Mouse (Mus musculus): ENCODE results near the gene S100a6. TPM values are rescaled to one million over a fixed set of nuclear protein-coding genes. Genes with fewer than 3 reads are reported as not detected.

S100a6 gene
- polyA plus RNA-seq, 1 experiment from 2014 or later = 18.3 TPM

DNA sequence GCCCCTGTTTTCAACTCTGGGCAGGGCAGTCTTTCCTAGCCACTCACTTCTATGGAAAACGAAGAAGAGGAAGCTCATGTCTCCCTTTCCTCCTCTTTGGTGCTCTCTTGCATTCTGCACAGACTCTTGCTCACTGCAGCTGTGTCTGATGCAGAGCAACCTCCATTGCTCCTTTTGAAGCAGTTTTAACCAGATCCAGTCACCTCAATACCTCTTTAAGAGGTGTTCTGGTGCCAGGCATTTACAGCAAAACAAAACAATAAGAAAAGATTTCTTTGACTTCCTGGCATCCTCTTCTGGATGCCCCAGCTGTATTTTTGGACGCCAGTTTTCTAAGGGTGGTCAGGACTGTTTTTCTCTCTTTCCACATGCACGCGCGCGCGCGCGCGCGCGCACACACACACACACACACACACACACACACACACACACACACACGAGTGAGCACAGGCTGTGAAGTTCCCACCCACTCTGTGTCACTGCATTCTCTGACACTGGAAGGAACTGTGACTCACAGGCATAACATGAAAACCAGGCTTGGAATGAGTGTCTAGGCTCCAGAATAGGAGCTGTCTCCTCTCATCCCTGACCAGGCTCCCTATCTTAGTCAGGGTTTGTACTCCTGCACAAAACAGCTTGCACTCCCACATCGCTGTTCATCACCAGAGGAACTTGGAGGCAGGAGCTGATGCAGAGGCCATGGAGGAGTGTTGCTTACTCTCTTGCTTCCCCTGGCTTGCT, 25.2 kb upstream of the S100a6 start:
- Histone ChIP-seq H3K27ac (no peak overlapping the region), H3K4me1 (replicated peaks) (0 out of 2 replicates have a peak, but pooled peaks cover 5% of the 10 kb centered on the region), H3K36me3 (no peaks in the 10 kb centered on the region), H3K9me3 (no peaks in the 10 kb centered on the region), H3K4me3 (no peak overlapping the region), H3K27me3 (ENCODE audit: insufficient read depth, poor library complexity, severe bottlenecking) (no peaks in the 10 kb centered on the region)
- WGBS = 94% methylated on average over 14 of the region's 14 CpGs
- DNase-seq (ENCODE audit: low spot score) = no peak

DNA sequence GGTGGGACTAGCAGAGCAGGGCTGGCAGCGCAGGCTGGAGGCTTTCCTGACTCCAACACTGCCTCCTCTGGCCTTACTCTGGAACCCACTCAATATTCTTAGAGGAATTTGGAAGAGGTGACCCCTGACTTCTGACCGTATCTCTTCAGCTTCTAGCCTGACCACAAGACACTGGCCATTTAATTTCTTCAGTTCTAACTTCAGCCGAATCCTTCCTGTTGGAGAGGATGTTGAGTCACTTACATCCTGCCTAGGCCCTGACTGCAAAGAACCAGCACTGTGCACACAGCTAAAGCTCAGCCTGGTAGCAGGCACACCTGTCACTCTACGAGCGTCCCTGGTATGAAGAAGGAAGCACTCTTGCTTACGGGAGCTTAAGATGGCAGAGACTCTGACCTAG, 23.3 kb upstream of the S100a6 start:
- Histone ChIP-seq H3K4me1 (replicated peaks) (0 out of 2 replicates have a peak, but pooled peaks cover 5% of the 10 kb centered on the region), H3K27me3 (ENCODE audit: insufficient read depth, poor library complexity, severe bottlenecking) (no peaks in the 10 kb centered on the region), H3K36me3 (no peaks in the 10 kb centered on the region), H3K9me3 (no peaks in the 10 kb centered on the region), H3K4me3 (no peak overlapping the region), H3K27ac (no peak overlapping the region)
- DNase-seq (ENCODE audit: low spot score) = no peak
- 87% methylated on average over 6 of the region's 6 CpGs for whole genome bisulfite sequencing

DNA sequence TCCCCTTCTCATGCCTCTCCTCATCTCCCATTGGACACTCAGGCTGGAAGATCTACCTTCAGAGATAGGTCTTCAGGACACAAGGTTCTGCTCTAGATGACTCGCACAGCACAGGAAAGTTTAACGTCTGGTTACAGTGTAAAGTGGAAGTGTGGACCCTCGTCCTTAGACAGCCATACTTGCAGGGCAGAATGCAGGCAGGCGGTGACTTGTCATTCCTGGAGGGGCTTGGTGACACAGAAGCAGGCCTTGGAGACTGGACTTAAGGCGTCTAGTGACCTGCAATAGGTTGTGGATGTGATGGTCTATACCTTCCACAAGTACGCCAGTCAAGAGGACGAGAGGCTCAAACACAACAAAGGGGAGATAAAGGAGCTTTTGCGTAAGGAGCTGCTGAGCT, 22.7 kb upstream of the S100a6 start, which contains the start of gene S100a2:
Gene S100a2, plus strand, starts transcription at position 301 of the 400 bp plus-strand sequence.
- 87% methylated on average over 8 of the region's 8 CpGs for WGBS

DNA sequence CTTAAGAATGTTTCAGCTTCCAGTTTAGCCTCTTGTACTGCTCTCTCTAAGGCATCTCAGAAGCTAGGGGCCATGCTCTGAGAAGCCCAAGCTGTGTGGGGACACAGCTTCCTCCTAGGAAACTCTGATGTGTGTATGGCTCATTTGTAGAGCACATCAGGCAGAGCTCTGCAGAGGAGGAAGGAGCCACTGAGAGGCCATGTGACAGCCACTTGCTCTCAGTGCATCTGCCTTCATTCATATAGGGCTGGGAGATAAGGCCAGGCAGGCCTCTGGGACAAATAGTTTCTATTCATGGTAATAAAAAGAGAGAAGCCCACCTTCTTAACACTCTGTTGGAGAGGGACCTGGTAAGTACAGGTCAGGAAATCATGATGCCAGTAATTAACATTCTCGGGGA, 18.2 kb upstream of the S100a6 start:
- H3K27me3 ChIP-seq (ENCODE audit: insufficient read depth, poor library complexity, severe bottlenecking) = no peaks in the 10 kb centered on the region
- 64% methylated on average over 1 of the region's 1 CpGs for WGBS

More for the DNA sequence above, 22.7 kb upstream of the S100a6 start, which contains the start of gene S100a2:
- H3K4me1 ChIP-seq (replicated peaks) = 0 out of 2 replicates have a peak, but pooled peaks cover 5% of the 10 kb centered on the region
- no peaks in the 10 kb centered on the region for H3K9me3 ChIP-seq
- no peaks in the 10 kb centered on the region for H3K36me3 ChIP-seq
- no peaks in the 10 kb centered on the region for H3K27me3 ChIP-seq (ENCODE audit: insufficient read depth, poor library complexity, severe bottlenecking)
- no peak for DNase-seq (ENCODE audit: low spot score)
- no peak within 1 kb of the TSS for H3K4me3 ChIP-seq
- no peak within 1 kb of the TSS for H3K27ac ChIP-seq

DNA sequence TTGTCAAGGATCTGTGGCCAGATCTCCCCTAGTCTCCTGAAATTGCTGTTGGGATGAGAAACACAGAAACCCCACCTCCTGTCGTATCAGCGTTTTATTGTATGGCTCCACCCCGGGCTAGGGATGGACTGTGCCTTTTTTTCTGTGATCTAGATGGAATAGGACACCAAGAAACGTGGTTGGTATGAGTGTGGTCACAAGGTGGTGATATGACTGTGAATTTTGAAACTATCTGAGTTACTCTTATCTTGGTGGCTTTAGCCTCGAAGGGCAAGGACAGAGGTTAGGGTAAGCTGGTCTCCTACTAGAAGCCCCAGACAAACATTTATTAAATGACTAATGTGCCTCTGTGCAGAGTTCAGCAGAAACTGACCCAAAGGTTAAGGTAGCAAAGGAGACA, 17.1 kb upstream of the S100a6 start:
- 83% methylated on average over 5 of the region's 5 CpGs for WGBS
- no peaks in the 10 kb centered on the region for H3K9me3 ChIP-seq
- no peaks in the 10 kb centered on the region for H3K36me3 ChIP-seq
- H3K4me1 ChIP-seq (replicated peaks) = peaks cover 4% of the 10 kb centered on the region; the same call in 1 of the 2 replicates
- DNase-seq (ENCODE audit: low spot score) = no peak
- no peaks in the 10 kb centered on the region for H3K27me3 ChIP-seq (ENCODE audit: insufficient read depth, poor library complexity, severe bottlenecking)
- no peak overlapping the region for H3K4me3 ChIP-seq
- no peak overlapping the region for H3K27ac ChIP-seq

More for the DNA sequence above, 18.2 kb upstream of the S100a6 start:
- Histone ChIP-seq H3K27ac (no peak overlapping the region), H3K4me3 (no peak overlapping the region), H3K4me1 (replicated peaks) (no peaks in the 10 kb centered on the region), H3K36me3 (no peaks in the 10 kb centered on the region), H3K9me3 (no peaks in the 10 kb centered on the region)
- DNase-seq (ENCODE audit: low spot score) = no peak

DNA sequence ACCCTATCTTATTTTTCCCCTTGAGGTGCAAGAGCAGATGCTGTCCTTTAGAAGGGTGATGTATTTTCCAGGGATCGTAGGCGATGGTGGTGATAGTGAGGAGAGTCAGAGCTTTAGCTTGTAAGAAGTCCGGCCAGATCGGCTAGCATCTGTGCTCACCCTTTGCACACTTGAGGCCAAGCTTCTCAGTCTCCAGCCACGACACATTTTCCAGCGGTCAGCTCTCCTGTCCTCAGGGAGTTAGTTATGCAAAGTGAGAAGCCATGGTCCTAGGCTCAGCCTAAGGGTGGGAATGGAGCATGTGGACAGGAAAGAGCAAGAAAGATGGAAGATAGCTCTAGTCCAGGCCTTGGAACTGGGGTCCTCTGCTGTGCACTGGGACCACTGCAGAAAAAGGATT, 15.9 kb upstream of the S100a6 start:
- Histone ChIP-seq H3K9me3 (no peaks in the 10 kb centered on the region), H3K36me3 (no peaks in the 10 kb centered on the region), H3K27me3 (ENCODE audit: insufficient read depth, poor library complexity, severe bottlenecking) (no peaks in the 10 kb centered on the region), H3K27ac (no peak overlapping the region), H3K4me3 (no peak overlapping the region), H3K4me1 (replicated peaks) (peaks cover 4% of the 10 kb centered on the region; the same call in 1 of the 2 replicates)
- 81% methylated on average over 6 of the region's 6 CpGs for WGBS
- DNase-seq (ENCODE audit: low spot score) = no peak

DNA sequence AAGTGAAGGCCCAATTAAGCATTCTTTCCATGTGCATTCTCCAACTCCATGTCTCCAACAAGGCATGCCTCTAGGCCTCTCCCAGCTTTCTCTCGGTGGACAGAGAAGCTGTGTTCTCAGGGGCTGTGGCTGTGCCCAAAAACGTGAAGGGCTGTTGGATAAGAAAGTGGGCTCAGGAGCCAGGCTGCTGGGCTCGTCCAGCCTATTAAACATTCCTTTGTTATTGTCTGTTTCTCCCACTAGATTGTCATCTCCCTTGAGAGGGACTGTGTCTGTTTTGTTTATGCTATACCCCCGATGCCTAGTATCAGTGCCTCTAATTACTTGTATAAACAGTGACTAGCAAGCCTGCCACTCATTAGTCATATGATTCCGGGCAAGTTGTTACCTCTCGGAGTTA, 14.9 kb upstream of the S100a6 start:
- no peak for DNase-seq (ENCODE audit: low spot score)
- Histone ChIP-seq H3K4me3 (no peak overlapping the region), H3K36me3 (no peaks in the 10 kb centered on the region), H3K4me1 (replicated peaks) (peaks cover 4% of the 10 kb centered on the region; the same call in 1 of the 2 replicates), H3K9me3 (no peaks in the 10 kb centered on the region), H3K27ac (no peak overlapping the region), H3K27me3 (ENCODE audit: insufficient read depth, poor library complexity, severe bottlenecking) (no peaks in the 10 kb centered on the region)
- 54% methylated on average over 6 of the region's 6 CpGs for WGBS

DNA sequence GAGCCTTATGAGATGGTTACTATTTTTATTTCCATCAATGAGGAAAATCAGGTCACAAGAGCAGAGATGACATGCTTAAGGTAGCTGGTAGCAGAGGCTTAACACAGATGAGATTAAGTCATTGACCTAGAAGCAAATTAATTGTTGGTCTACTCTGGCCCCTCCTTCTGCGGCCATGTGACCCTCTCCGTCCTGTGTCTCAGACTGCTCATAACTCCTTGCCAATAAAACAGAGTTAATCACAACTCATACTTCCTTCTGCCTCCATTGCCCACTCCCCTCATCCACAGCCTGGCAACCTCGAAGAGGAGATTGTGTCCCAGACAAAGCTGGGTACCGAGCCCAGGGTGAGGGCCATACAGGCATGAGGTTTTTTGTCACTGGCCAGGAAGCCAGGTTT, 14.5 kb upstream of the S100a6 start:
- DNase-seq (ENCODE audit: low spot score) = no peak
- H3K9me3 ChIP-seq = no peaks in the 10 kb centered on the region
- H3K4me3 ChIP-seq = no peak overlapping the region
- WGBS = 89% methylated on average over 4 of the region's 4 CpGs
- no peak overlapping the region for H3K27ac ChIP-seq
- peaks cover 4% of the 10 kb centered on the region; the same call in 1 of the 2 replicates for H3K4me1 ChIP-seq (replicated peaks)
- no peaks in the 10 kb centered on the region for H3K27me3 ChIP-seq (ENCODE audit: insufficient read depth, poor library complexity, severe bottlenecking)
- H3K36me3 ChIP-seq = no peaks in the 10 kb centered on the region

DNA sequence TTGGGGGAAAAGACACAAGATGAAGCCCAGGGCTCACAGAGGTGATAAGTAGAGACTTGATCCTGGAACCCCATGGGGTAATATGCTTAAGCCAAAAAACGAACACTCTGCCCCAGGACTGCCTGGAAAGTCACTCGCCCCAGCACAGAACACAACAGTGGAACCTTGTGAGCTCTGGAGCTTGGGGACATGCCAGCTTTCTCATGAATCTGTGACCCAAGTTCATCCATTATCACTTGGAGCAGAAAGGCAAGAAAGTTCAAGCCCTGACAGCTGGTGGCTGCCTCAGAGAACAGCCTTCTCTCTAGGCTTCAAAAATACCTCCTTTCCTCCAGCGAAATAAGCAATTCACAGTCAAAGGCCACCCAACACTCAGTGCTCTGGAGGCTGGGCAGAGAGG, 13.3 kb upstream of the S100a6 start:
- 80% methylated on average over 3 of the region's 3 CpGs for WGBS

DNA sequence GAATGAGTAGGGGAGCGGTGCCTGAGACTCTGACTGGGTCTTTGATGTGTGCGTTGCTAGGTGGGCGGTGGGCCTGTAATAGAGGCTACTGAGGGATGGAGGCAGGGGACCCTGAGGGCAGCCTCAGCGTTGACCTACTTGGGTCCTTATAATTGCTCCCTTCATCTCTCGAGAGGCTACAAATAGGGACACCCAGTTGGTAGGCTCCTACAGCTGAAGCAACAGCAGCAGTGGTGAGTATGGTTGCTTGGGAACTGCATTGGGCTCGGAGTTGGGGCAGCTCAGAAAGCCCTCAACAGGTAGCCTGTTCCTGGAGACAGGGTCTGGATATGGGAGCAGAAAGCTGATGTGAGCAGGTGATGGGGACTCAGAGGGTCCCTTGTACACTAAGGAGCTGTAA, 12.6 kb upstream of the S100a6 start:
- 79% methylated on average over 6 of the region's 6 CpGs for WGBS
- peak overlapping the region; percentile 16; the same call in 1 of the 2 replicates for H3K27ac ChIP-seq
- no peak for DNase-seq (ENCODE audit: low spot score)
- no peaks in the 10 kb centered on the region for H3K36me3 ChIP-seq
- no peaks in the 10 kb centered on the region for H3K27me3 ChIP-seq (ENCODE audit: insufficient read depth, poor library complexity, severe bottlenecking)
- H3K4me1 ChIP-seq (replicated peaks) = peaks cover 9% of the 10 kb centered on the region; the same call in 1 of the 2 replicates
- H3K4me3 ChIP-seq = no peak overlapping the region
- H3K9me3 ChIP-seq = no peaks in the 10 kb centered on the region

More for the DNA sequence above, 13.3 kb upstream of the S100a6 start:
- Histone ChIP-seq H3K27me3 (ENCODE audit: insufficient read depth, poor library complexity, severe bottlenecking) (no peaks in the 10 kb centered on the region), H3K36me3 (no peaks in the 10 kb centered on the region), H3K9me3 (no peaks in the 10 kb centered on the region), H3K27ac (no peak overlapping the region), H3K4me1 (replicated peaks) (peaks cover 4% of the 10 kb centered on the region; the same call in 1 of the 2 replicates), H3K4me3 (no peak overlapping the region)
- DNase-seq (ENCODE audit: low spot score) = no peak

DNA sequence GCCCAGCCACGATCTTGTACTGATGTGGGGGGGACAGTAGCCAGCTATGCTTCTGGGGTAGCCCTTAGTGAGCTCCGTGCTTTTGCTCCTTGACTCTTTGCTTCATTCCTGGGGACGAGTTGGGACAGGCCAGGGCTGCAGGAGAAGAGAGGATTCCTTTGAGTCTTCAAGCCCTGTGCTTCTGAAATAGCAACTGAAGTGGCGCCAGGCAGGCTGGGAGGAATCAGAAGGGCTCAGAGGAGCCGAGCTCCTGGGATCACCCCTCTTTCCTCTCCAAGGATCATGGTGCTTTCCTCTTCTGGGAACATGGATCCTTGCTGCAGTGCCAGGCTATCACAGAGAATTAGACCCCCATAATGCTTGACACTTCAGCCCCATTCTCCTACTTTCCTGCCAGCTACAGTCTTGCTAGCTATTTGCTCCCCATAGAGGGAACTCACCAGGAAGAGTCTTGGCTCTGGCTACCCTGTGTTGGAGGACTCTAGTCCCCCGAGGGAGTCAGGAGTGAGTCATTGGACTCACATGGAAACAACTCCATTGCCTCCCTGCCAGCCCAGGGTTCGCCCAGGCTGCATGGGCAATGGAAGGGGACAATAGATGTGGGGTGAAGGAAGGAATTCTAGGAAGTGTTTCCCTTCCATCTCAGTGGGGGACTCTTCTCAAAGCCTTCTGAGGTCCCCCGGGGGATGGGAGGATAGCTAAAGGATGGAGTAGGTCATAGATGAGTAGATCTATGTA, 12.1 kb upstream of the S100a6 start:
- Histone ChIP-seq H3K27ac (no peak overlapping the region), H3K36me3 (no peaks in the 10 kb centered on the region), H3K27me3 (ENCODE audit: insufficient read depth, poor library complexity, severe bottlenecking) (no peaks in the 10 kb centered on the region), H3K4me1 (replicated peaks) (peaks cover 9% of the 10 kb centered on the region; the same call in 1 of the 2 replicates), H3K9me3 (no peaks in the 10 kb centered on the region), H3K4me3 (no peak overlapping the region)
- no peak for DNase-seq (ENCODE audit: low spot score)
- WGBS = 81% methylated on average over 8 of the region's 8 CpGs

DNA sequence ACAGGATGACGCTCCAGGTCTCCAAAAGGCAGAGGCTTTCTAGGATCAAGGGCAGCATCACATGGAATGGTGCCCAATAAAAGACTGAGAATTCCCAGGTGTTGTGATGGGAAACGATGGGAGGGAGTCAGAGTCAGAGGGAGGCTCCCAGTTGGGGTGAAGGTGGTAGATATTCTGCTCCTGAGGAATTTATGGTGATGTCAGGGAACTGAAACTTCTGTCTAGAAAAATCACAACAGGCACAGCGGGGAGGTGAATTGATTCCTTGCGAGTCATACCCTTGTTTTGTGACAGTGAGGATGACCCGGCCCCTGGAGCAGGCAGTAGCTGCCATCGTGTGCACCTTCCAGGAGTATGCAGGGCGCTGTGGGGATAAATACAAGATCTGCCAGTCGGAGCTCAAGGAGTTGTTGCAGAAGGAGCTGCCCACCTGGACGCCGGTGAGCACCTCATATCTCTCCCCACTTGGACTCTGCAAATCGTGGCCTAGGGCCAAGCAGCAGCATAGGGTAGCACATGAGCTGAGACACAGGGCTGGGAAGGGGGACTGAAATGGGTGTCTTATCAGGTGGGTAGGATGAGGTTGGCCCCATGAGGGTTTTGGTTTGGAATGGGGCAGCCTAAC, 11.1 kb upstream of the S100a6 start, which contains the start of gene Gm42674:
Gene Gm42674, plus strand, starts transcription at position 419 of the 625 bp plus-strand sequence.
- Histone ChIP-seq H3K4me1 (replicated peaks) (peaks cover 13% of the 10 kb centered on the region; the same call in 1 of the 2 replicates), H3K9me3 (no peaks in the 10 kb centered on the region), H3K36me3 (no peaks in the 10 kb centered on the region), H3K27ac (no peak within 1 kb of the TSS), H3K4me3 (no peak within 1 kb of the TSS), H3K27me3 (ENCODE audit: insufficient read depth, poor library complexity, severe bottlenecking) (no peaks in the 10 kb centered on the region)
- DNase-seq (ENCODE audit: low spot score) = no peak
- 87% methylated on average over 11 of the region's 11 CpGs for WGBS
